Mouse (Mus musculus) megakaryocyte, adult 5-6 weeks (primary cell): ENCODE measurements around the gene Pcdh11x. TPM values are rescaled to one million over a fixed set of nuclear protein-coding genes. Genes with fewer than 3 reads are reported as not detected.
"Not testable (repeated sequence)": the region's sequence is repeated elsewhere in the genome, so short reads cannot be mapped to it uniquely, and the experiment has no call there.

Experiments
- ATAC-seq: 2 replicates; pipeline ENCODE4 v1.8.0; 2016; ENCODE audit warnings: mild to moderate bottlenecking, inconsistent platforms; ENCODE audit not compliant: poor library complexity, severe bottlenecking
- total RNA-seq, 2 experiments: library from RNA; stranded (forward) in 1 of 2; stranded (reverse) in 1 of 2; fragments of 153-499, 151-499 nt in 1 of 2; fragments of 221-1000, 200-1000 nt in 1 of 2; gene quantifications; 2 replicates each; pipeline versions ENCODE4 v1.2.3 to v1.2.4; 2015 to 2017

Gene Pcdh11x
- total RNA-seq (2015) (not detected in 2 replicates), total RNA-seq (2017) (not detected in 2 replicates)

- ATAC-seq = no peak
These were observed at the start of gene Pcdh11x for GRCm38 (mm10) chrX:120290011-120290899. TSS of gene Pcdh11x (plus strand) at chrX:120290259.

GRCm38 (mm10) chrX:120260089-120260488 lies 30.0 kb upstream of the Pcdh11x start:
- ATAC-seq = no peak

- ATAC-seq = no peak
These were observed 4.5 kb upstream of the Pcdh11x start for GRCm38 (mm10) chrX:120285522-120285921.

GRCm38 (mm10) chrX:120287502-120287901 lies 2.6 kb upstream of the Pcdh11x start:
- ATAC-seq = no peak

- ATAC-seq = no peak
These were observed 831 bp downstream of the Pcdh11x start for GRCm38 (mm10) chrX:120290900-120291280.

GRCm38 (mm10) chrX:120291696-120292095 lies 1.6 kb downstream of the Pcdh11x start:
- no peak for ATAC-seq

GRCm38 (mm10) chrX:120292832-120293750 lies 3.0 kb downstream of the Pcdh11x start:
- ATAC-seq = no peak

GRCm38 (mm10) chrX:120301469-120302175 lies 11.6 kb downstream of the Pcdh11x start:
- ATAC-seq = no peak

GRCm38 (mm10) chrX:120312995-120313394 lies 22.9 kb downstream of the Pcdh11x start, which contains the start of gene H2afb3:
TSS of gene H2afb3 (minus strand) at chrX:120313095.
- not testable (repeated sequence) for ATAC-seq

- no peak for ATAC-seq
These were observed 176.2 kb downstream of the Pcdh11x start for GRCm38 (mm10) chrX:120466225-120466624.

GRCm38 (mm10) chrX:120486428-120486827 lies 196.4 kb downstream of the Pcdh11x start:
- ATAC-seq = no peak

- ATAC-seq = no peak
These were observed 234.9 kb downstream of the Pcdh11x start for GRCm38 (mm10) chrX:120524986-120525385.

GRCm38 (mm10) chrX:120599309-120599708 lies 309.2 kb downstream of the Pcdh11x start:
- ATAC-seq = no peak

- ATAC-seq = no peak
These were observed 328.4 kb downstream of the Pcdh11x start for GRCm38 (mm10) chrX:120618460-120618859.

GRCm38 (mm10) chrX:120670236-120670635 lies 380.2 kb downstream of the Pcdh11x start:
- ATAC-seq = not testable (repeated sequence)

- ATAC-seq = no peak
These were observed 444.1 kb downstream of the Pcdh11x start for GRCm38 (mm10) chrX:120734144-120734543.

GRCm38 (mm10) chrX:120735792-120736191 lies 445.7 kb downstream of the Pcdh11x start:
- no peak for ATAC-seq

- no peak for ATAC-seq
These were observed 654.5 kb downstream of the Pcdh11x start for GRCm38 (mm10) chrX:120944556-120944955.
